Mouse (Mus musculus): ENCODE data around the gene Acot8.
"Not testable (repeated sequence)": the region's sequence is repeated elsewhere in the genome, so short reads cannot be mapped to it uniquely, and the experiment has no call there.

The Acot8 gene

DNA sequence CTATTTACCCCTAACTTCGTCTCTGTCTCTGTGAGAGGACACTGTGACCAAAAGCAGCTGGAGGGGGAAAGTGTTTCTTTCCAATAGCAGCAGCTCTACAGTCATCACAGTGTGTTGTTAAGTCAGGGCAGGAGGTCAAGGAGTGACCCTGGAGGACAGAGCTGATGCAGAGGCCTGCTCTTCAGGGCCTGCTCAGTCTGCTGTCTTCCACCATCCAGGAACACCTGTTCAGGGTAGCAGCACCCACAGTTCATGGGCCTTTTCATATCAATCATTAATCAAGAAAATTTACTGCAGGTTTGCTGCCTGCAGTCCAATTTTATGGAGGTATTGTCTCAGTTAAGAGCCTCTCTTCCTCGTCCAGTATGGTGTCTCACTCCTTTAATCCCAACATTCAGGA is 8.9 kb upstream of the Acot8 start:
- DNase-seq (ENCODE audit: low spot score in 2 of 2): no peak

DNA sequence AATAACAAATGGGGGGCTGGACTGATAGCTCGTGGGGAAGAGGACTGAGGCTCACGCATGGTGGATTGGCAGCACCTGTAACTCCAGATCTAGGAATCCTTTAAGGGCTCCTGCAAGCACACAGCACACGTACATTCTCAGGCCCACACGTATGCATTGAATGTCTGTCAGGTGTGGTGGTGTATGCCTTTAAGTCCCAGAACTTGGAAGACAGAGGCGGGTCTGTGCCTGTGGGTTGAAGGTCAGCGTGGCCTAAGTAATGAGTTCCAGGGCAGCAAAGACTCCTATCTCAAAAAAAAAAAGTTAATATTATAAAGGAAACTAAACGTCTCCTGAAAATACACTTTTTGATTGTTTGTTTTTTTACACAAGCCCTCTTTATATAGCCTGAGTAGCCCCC is 1.9 kb upstream of the Acot8 start:
- no peak for DNase-seq (ENCODE audit: low spot score in 2 of 2)

DNA sequence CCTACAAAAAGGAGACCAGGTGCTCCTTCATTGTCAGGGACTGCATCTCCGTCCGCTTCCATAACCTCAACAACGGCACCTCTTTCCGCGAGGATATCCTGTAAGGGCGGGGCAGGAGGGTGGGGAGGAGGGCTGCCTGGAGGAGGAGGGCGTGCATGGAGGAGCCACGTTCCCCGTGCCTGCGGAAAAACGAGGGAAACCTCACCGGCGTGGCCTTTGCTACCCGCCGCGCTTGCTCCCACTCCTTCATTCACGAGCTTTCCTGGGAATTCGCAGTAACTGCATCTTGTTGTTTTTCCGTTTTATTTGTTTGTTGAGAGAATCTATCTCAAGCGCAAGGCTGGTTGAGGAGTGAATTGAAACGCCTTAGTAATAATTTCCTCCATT is 643 bp upstream of the Acot8 start:
- no peak for DNase-seq (ENCODE audit: low spot score in 2 of 2)

DNA sequence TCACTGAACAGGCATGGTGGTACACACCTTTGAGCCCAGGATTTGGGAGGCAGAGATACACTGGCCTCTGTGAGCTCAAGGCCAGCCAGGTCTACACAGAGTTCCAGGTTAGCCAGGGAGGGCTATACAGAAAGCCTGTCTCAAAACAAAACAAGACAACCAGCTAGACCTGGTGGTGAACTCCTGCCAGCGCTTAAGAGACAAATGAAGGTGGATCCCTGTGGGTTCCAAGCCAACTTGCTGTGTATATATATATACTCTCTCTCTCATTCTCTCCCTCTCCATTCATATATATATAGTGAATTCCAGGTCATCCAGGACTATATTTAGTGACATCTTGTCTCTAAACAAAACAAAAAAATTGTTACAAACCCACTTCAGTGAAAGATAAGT is 765 bp downstream of the Acot8 start:
- DNase-seq (ENCODE audit: low spot score in 2 of 2): no peak

DNA sequence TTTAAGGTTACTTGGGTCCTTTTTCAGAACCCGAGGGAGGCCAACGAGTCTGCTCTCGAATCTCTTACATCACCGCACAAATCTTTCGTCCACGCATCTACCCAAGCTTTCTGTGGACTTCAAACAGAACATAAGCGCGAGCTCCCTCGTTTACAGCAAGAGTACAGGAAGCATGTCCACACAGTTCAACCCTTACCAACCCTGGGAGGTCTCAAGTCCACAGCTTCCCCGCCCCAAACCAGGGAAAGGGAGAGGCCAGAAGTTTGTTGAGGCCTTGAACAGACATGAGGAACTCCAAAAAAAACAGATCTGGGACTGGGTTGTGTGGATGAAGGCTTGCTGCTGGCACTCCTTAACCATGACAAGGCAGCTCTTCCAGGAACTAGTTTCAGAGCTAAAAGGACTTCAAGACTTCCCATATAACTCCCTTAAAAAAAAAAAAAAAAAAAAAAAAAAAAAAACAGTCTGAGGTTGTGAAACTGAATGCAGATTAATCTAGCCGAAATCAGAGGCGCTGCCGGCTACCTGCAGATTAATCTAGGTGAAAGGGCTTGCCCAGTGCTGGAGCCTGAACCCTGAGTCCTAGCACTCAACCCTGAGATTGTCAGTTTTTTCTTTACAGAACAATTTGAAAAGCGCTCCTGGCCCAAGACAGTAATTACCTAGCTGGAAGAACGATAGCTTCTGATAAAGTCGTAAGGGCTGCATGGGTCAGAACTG is 1.3 kb downstream of the Acot8 start:
- DNase-seq (ENCODE audit: low spot score in 2 of 2): no peak

DNA sequence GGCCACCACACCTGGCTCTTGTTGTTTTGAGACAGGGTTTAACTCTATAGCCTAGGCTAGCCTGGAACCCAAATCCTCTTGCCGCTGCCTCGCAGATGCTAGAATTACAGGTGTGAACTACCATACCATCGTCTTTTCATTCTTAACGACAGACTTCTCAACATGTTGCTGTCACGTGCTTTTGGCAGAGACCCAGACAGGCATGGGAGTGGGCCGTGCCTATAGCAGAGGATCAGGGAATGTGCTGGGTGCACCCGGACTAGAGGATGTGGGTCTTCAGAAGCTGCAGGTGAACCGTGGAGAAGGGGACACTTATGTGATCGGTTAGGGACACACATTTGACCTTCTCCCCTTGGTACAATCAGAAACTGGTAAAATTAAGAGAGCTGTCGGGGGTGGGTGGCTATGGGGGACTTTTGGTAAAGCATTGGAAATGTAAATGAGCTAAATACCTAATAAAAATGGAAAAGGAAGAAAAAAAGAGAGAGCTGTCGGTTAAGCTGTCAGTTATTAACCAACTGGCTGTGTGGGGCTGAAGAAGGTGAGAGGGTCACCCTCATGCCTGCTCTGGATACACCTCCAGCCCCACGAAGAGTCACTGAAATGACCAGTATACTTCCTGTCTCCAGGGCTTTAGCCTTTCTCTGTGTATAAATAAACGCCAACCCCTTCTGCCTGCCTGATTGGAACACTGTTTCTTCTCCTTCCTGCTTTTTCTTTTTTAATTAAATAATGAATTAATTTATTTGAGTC is 4.3 kb downstream of the Acot8 start:
- DNase-seq (ENCODE audit: low spot score in 2 of 2): no peak

DNA sequence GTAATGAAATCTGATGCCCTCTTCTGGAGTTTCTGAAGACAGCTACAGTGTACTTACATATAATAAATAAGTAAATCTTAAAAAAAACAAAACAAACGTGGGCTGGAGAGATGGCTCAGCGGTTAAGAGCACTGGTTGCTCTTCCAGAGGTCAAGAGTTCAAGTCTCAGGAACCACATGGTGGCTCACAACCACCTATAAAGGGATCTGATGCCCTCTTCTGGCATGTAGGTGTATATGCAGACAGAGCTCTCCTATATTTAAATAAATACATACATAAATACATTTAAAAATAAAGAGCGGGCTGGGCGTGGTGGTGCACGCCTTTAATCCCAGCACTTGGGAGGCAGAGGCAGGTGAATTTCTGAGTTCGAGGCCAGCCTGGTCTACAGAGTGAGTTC is 6.1 kb downstream of the Acot8 start:
- DNase-seq (ENCODE audit: low spot score in 2 of 2): not testable (repeated sequence)

DNA sequence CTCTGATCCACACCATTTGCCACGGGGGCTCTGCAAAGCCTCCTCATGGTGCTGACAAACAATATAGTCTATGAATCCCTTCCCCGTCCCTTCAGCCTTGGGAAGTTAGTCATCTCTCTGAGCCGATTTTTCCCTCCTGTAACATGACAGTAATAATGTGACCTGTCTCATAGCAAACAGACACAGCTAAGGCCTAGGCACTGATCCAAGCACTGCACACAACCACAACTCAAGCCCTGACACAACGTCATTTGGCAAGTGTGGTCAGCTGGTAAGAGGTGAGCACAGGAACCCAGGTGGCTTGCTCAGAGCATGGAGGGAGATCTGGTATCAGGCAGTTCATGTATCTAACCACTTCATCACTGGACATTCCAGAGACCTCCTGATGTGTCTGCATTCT is 8.8 kb downstream of the Acot8 start:
- DNase-seq (ENCODE audit: low spot score in 2 of 2): no peak

DNA sequence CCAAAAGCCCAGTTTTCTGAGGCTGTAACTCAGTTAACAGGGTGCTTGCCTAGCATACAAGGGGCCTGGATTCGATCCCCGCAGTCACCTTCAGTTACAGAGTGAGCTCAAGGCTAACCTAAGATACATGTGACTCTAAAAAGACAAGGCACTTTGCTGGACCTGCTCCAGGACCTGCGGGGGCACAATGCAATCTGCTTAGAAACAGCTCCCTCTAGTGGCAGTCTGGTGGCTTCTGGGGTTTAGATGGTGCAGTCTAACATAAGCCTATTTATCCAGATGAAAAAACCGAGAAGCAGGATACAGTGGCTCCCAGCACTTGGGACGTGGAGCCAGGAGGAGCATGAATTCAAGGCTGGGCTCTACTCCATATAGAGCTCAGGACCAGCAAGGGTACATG is 10.4 kb downstream of the Acot8 start:
- peak; percentile 72 to 79 for DNase-seq (ENCODE audit: low spot score in 2 of 2)

DNA sequence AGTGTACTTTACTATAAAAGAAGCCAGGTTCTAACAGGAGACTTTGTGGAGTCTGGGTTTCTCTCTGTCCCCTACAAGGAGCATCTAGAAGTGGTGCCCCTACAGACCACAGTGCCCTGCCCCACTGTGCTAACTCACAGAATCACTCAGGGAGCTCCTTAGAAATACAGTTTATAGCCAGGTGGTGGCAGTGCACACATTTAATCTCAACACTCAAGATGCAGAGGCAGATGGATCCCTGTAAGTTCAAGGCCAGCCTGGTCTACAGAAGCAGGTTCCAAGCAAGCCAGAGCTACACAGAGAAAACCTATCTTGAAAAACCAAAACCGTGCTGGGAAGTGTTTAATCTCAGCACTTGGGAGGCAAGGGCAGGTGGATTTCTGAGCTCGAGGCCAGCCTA is 10.9 kb downstream of the Acot8 start:
- no peak for DNase-seq (ENCODE audit: low spot score in 2 of 2)

DNA sequence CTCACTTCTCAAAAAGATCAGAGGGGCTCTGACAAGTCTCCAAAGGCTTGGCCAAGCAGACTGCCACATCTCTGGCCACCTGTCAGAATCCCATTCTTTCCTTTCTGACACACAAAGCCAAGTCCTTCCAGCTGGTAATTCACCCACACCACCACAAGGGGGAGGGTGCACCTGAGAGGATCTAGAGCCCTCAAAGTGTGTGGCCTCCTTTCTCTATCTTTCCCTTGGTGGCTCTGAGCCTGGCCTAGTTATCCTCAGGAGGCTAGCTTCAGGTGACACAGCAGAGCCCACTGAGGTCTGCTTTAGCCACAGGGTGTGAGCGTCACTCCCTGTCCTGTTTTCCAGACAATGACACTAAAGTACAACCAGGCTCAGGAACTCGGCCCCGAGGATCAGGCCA is 11.4 kb downstream of the Acot8 start:
- DNase-seq (ENCODE audit: low spot score in 2 of 2): no peak

DNA sequence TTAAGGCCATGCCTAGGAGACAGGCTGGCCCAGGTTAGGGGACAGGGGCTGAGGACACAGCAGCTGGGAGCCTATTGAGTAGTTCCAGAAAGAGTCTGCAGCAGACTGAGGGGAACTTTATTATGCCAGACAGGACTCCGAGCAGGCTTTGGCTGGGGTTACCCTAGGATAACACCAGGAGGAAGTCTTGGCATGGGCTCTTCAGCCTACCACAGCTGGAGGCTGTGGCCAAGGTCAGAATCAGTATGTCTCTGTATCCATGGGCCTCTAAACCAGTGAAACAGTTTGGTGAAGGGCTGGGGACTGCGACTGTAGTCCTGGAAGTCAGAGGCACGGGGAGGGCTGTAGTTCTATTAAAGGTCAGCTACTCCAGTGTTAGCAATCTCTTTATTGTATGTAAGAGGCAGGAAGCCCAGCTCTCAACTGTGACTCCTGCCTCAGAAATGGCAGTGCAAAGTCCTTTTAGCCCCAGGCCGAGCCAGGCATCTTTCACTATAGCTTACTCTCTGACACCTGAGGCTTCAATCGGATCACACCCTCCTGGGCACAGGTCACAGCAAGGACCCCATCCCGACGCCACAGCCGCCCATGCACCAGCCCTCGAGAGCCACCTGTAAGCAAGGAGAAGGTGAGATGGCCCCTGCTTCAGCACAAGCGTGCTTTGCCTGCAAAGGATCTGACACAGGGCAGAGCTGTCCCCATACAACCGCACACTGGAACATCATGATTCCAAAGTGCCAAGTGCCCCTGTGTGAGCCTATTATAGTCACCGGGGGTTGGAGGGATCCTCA is 12.1 kb downstream of the Acot8 start:
- DNase-seq (ENCODE audit: low spot score in 2 of 2): no peak

DNA sequence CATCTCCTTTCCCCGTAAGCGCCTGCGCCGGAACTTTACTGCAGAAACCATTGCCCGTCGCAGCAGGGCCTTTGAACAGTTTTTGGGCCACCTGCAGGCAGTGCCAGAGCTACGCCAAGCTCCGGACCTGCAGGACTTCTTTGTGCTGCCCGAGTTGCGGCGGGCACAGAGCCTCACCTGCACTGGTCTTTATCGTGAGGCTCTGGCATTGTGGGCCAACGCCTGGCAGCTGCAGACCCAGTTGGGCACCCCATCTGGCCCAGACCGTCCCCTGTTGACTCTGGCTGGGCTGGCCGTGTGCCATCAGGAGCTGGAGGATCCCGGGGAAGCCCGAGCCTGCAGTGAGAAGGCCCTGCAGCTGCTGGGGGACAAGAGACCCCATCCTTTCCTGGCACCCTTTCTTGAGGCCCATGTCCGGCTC is 12.8 kb downstream of the Acot8 start:
- DNase-seq (ENCODE audit: low spot score in 2 of 2): no peak

DNA sequence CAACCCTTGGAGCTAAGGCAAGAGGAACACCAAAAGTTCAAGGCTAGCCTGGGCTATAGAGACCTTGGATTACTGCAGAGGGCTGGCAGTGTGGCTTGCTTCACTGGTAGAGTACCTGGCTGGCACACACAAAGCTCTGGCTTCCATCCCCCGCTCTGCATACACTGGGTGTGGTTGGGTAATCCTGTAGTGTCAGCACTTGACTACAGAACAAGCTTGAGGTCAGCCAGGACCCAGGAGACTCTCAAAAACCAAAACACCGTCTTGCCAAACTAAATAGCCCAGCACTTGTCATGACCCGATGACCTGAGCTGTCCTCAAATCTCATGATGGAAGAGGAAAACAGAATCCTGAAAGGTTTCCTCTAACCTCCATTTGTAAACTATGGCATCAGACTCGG is 14.2 kb downstream of the Acot8 start:
- no peak for DNase-seq (ENCODE audit: low spot score in 2 of 2)

DNA sequence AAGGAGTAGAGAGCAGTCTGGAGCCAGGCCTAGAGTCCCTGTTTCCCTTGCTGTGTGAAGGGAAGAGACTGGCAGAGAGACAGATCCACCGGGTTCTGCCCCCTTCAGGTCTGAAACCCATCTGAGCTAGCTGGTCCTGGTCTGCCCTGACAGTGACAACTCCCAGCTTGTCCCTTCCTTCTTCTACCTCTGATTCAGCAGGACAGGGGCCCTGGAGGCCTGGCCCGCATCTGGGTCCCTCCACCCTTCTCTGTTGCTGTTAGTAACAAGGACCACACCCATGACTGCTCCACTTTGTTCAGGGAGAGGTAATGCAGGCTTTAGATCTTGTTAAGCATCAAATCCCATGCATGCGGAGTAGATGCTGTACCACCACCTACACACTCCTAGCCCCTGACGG is 16.3 kb downstream of the Acot8 start:
- no peak for DNase-seq (ENCODE audit: low spot score in 2 of 2)

DNA sequence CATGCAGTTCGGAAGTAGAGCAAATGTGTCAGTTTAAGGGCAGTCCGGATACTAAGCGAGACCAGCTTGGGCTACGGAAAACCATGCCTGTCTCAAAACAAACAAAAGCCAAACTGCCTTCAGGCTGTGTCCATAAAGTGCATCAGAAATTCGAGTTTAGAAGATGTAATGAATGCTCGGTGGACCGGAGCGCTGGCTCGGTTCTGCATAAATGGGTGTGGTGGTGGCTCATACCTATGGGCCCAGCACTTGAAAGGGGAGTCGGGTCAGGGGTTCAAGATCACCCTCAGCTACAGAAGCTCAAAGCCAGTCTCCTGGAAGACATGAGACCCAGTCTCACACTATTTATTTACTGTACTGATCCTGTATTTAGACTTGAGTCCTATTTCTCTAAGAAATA is 16.9 kb downstream of the Acot8 start:
- DNase-seq (ENCODE audit: low spot score in 2 of 2): no peak

DNA sequence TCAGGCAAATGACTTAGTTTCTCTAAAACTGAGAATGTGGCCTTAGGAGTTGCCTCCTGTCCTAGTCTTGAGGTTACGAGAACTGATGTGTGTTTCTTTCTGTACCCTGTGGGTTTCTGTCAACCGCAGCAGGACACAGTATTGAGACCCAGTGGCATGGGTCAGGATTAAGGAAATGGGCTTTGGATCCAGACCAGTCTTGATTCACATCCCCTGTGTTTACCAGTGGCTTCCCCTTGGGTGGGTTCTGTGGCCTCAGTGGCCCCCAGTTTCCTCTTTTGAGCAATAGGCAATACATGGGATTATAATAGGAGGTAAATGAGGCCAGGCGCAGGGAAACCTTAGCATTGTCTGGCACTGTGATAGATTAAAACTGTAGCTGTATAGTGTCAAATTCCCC is 17.6 kb downstream of the Acot8 start:
- no peak for DNase-seq (ENCODE audit: low spot score in 2 of 2)

DNA sequence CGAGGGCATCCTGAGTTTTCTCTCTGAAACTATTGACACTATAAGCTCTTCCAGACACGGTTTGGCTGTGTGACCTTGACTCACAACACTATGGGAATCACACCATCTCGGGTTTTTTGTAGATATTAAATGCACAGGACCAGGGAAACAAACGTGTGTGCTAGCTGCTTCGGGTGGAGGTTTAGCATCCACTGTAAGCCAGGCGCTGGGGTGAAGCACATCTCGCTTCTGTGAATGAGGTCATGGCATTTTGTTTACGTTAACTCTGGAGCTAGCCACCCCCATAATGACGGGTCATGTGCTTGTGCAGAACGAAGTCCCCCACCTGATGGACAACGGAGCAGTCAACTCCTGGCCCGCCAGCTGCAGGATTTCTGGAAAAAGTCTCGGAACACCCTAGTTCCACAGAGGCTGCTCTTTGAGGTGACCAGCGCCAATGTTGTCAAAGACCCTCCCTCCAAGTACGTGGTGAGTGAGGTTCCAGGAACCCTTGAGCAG is 18.2 kb downstream of the Acot8 start:
- no peak for DNase-seq (ENCODE audit: low spot score in 2 of 2)

DNA sequence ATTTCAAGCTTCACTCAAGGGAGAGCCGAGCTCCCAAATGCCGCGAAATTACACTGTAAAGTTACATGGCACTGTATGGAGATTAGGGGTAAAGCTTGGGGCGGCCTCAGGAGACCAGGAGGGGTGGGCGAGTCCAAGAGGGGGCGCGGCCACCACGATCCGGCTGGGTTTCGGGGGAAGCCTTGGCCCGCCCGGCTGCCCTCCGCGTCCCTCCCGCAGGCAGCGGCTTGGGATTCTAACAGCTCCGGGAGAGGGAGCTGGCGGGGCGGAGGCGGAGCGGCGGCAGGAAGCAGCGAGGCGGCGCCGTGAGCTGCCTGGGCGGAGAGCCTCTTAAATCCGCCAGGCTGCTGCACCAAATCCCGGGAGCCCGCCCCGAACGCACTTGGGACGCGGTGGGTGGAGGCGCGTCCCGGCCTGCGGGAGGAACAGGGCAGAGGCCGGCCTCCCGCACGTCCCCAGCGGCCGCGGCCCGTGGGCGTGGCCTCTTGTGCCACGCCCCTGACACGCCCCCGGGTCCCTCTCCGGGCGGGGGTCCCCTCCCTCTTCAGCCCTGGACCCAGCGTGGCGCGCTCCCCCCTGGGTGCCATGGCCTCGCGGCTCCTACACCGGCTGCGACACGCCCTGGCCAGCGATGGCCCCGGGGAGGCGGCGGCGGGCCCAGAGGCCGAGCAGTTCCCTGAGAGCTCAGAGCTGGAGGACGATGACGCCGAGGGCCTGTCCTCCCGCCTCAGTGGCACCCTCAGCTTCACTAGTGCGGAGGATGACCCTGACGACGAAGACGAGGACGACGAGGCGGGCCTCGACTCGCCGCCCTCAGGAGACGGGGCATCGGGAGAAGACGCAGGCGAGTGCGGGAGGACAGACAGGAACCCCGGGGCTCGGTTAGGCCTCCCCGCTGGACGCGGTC is 18.9 kb downstream of the Acot8 start, which contains the start of gene Snx21:
TSS of gene Snx21 (plus strand) at position 343 of the 907 bp plus-strand sequence.
- peak; percentile 69 to 73 for DNase-seq (ENCODE audit: low spot score in 2 of 2)

DNA sequence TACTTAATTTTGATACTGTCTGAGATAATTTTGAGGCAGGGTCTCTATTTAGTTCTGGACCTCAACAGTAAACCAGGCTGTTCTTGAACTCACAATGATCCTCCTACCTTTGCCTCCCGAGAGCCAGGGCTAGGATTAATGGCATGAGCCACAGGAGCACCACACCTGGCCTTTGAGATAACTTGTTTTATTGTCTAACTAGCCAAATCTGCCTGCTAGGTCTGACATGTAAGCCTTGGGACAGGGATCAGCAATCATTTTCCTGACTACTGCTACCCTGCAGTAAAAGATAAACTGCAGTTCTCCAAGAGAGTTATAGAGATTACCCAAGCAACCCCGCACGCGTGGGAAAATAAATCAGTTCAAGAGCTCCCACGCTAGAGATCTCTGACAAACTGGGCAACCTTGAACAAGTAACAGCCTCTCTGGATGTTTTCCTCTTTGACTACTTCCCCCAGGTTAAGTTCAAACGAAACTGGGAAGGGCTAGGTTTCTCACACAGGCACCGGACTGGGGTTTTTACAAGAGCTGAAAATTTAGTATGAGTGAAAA is 19.7 kb downstream of the Acot8 start:
- no peak for DNase-seq (ENCODE audit: low spot score in 2 of 2)

DNA sequence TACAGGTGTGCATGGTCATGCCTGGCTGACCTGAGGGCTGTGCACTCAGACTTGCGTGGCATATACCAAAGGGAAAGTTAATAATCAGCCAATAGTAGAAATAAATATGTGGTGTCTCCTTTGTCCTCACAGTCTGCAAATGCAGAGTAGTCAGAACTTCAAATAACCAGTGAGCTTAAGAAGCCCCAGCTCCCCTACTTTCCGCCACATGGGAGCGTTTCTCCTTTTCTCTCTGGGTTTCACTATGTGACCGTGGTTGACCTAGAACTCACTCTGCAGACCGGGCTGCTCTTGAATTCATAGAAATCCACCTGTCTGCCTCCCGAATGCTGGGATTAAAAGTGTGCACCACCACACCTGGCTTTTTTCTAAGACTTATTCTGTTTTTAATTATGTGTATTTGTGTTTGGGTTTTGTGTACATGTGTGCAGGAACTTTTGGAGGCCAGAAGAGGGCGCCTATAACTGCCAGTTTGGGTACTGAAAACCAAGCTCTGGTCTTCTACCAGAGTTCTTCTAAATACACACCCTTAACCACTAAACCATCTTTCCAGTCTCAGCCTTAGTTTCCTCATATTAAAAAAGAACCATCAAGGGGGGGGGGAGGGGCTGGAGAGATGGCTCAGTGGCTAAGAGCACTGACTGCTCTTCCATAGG is 20.6 kb downstream of the Acot8 start:
- DNase-seq (ENCODE audit: low spot score in 2 of 2): no peak
